Mouse (Mus musculus) lung, postnatal 0 days (tissue): ENCODE data around the gene Pet2. TPM values are rescaled to one million over a fixed set of nuclear protein-coding genes. Genes with fewer than 3 reads are reported as not detected.

ENCODE experiments used
- ATAC-seq: fragments of 200-750 bp; cut with Nextera tagmentation; 2 replicates; pipeline ENCODE4 v1.8.0; 2017; ENCODE audit warnings: moderate library complexity
- DNase-seq: peaks from one replicate; pipeline ENCODE4 v3.0.0-alpha.2; 2016; ENCODE audit warnings: low spot score
- H3K27ac ChIP-seq: fragments of 300-500 bp; sonication (generic); 2 replicates; pipeline ENCODE4 v1.5.1; 2014; ENCODE audit warnings: antibody characterized with exemption, mild to moderate bottlenecking, low read length, mixed read lengths
- H3K27me3 ChIP-seq: fragments of 300-500 bp; sonication (generic); replicated peaks from 2 replicates; pipeline ENCODE4 v1.6.1; 2014; ENCODE audit warnings: low read length, mixed read lengths; ENCODE audit not compliant: insufficient read depth
- H3K36me3 ChIP-seq: fragments of 300-500 bp; sonication (generic); 2 replicates; pipeline ENCODE4 v1.6.1; 2014; ENCODE audit warnings: low read length, mixed read lengths; ENCODE audit not compliant: insufficient read depth
- H3K4me1 ChIP-seq: fragments of 300-500 bp; sonication (generic); 2 replicates; pipeline ENCODE4 v1.6.1; 2014; ENCODE audit warnings: antibody characterized with exemption, low read depth, low read length, mixed read lengths; ENCODE audit not compliant: insufficient read depth
- H3K4me2 ChIP-seq: fragments of 300-500 bp; sonication (generic); replicated peaks from 2 replicates; pipeline ENCODE4 v1.6.1; 2014; ENCODE audit warnings: low read depth, mild to moderate bottlenecking, low read length, moderate library complexity, mixed read lengths
- H3K4me3 ChIP-seq: fragments of 300-500 bp; sonication (generic); 2 replicates; pipeline ENCODE4 v1.5.1; 2014; ENCODE audit warnings: low read depth, low read length
- H3K9ac ChIP-seq: fragments of 300-500 bp; sonication (generic); replicated peaks from 2 replicates; pipeline ENCODE4 v1.6.1; 2014; ENCODE audit warnings: low read depth, mild to moderate bottlenecking
- H3K9me3 ChIP-seq: fragments of 300-500 bp; sonication (generic); 2 replicates; pipeline ENCODE4 v1.6.1; 2016; ENCODE audit warnings: low read length, mixed read lengths
- CTCF ChIP-seq: IDR thresholded peaks from 2 replicates; pipeline ENCODE4 v1.5.1; 2016; ENCODE audit warnings: antibody characterized with exemption, mild to moderate bottlenecking
- EP300 ChIP-seq: IDR thresholded peaks from 2 replicates; pipeline ENCODE4 v1.6.1; 2016; ENCODE audit warnings: antibody characterized with exemption, mild to moderate bottlenecking, control low read depth
- WGBS: fragments of 180-500 bp; shearing (Covaris S2); extraction: QIAGEN DNeasy Blood & Tissue Kit; methylation state at CpG from one replicate; pipeline ENCODE4 v1.1.7; 2014; 5-methylcytosine and 5-hydroxymethylcytosine counted together
- polyA plus RNA-seq: library from polyadenylated mRNA; unstranded; fragments of >200 nt; fragmentation: Nextera tagmentation; extraction: Ambion mirVana; gene quantifications from 2 replicates; pipeline ENCODE4 v1.2.1, GENCODE M21; 2015

Pet2 gene
- polyA plus RNA-seq, result not detected in 2 replicates

- no peak for ATAC-seq
- no peak for TF ChIP-seq CTCF
- no peak for TF ChIP-seq EP300
- WGBS, result 90% methylated on average over 9 of the region's 9 CpGs
These were observed at the start of gene Pet2 for GRCm38 (mm10) chrX:89409589-89409988. Pet2 (minus strand) TSS chrX:89409689.

More at GRCm38 (mm10) chrX:89409589-89409988, at the start of gene Pet2:
- no peak within 1 kb of the TSS for H3K27ac ChIP-seq
- no peaks in the 10 kb centered on the region for H3K27me3 ChIP-seq
- H3K9me3 ChIP-seq, result no peaks in the 10 kb centered on the region
- no peak within 1 kb of the TSS for H3K4me2 ChIP-seq
- H3K9ac ChIP-seq, result no peak within 1 kb of the TSS
- H3K36me3 ChIP-seq, result no peaks in the 10 kb centered on the region
- H3K4me3 ChIP-seq, result no peak within 1 kb of the TSS
- no peak for DNase-seq
- no peaks in the 10 kb centered on the region for H3K4me1 ChIP-seq
